Mouse (Mus musculus) midbrain, embryonic 15.5 days (tissue): ENCODE measurements around the gene Rasal2. TPM values are rescaled to one million over a fixed set of nuclear protein-coding genes. Genes with fewer than 3 reads are reported as not detected.
"Not testable (repeated sequence)": the region's sequence is repeated elsewhere in the genome, so short reads cannot be mapped to it uniquely, and the experiment has no call there.

Experiments
- ATAC-seq: fragments of 200-750 bp; cut with Nextera tagmentation; replicated peaks from 2 replicates; pipeline ENCODE4 v1.8.0; 2017; ENCODE audit warnings: moderate TSS enrichment
- H3K27ac ChIP-seq: fragments of 300-500 bp; sonication (generic); 2 replicates; pipeline ENCODE4 v1.5.1; 2015; ENCODE audit warnings: mild to moderate bottlenecking, inconsistent platforms
- H3K27me3 ChIP-seq: fragments of 300-500 bp; sonication (generic); replicated peaks from 2 replicates; pipeline ENCODE4 v1.6.1; 2015; ENCODE audit warnings: inconsistent platforms
- H3K36me3 ChIP-seq: fragments of 300-500 bp; sonication (generic); replicated peaks from 2 replicates; pipeline ENCODE4 v1.6.1; 2015; ENCODE audit warnings: inconsistent platforms
- H3K4me1 ChIP-seq: fragments of 300-500 bp; sonication (generic); 2 replicates; pipeline ENCODE4 v1.6.1; 2015; ENCODE audit warnings: inconsistent platforms
- H3K4me2 ChIP-seq: fragments of 300-500 bp; sonication (generic); 2 replicates; pipeline ENCODE4 v1.6.1; 2015; ENCODE audit warnings: inconsistent platforms, mild to moderate bottlenecking, moderate library complexity
- H3K4me3 ChIP-seq: fragments of 300-500 bp; sonication (generic); 2 replicates; pipeline ENCODE4 v1.5.1; 2015; ENCODE audit warnings: mild to moderate bottlenecking, inconsistent platforms
- H3K9ac ChIP-seq: fragments of 300-500 bp; sonication (generic); 2 replicates; pipeline ENCODE4 v1.6.1; 2015; ENCODE audit warnings: mild to moderate bottlenecking, inconsistent platforms
- H3K9me3 ChIP-seq: fragments of 300-500 bp; sonication (generic); 2 replicates; pipeline ENCODE4 v1.6.1; 2016; ENCODE audit warnings: inconsistent platforms
- WGBS: fragments of 180-500 bp; shearing (Covaris S2); methylation state at CpG from one replicate; pipeline ENCODE4 v1.1.7; 2015; ENCODE audit warnings: mixed read lengths; 5-methylcytosine and 5-hydroxymethylcytosine counted together
- polyA plus RNA-seq: library from polyadenylated mRNA; unstranded; fragments of >200 nt; fragmentation: Nextera tagmentation; extraction: Ambion mirVana; gene quantifications from 2 replicates; pipeline ENCODE4 v1.2.1, GENCODE M21; 2015

Gene Rasal2
- polyA plus RNA-seq, 1 experiment from 2014 or later: 58.7 TPM

- Histone ChIP-seq H3K27me3 (no peaks in the 10 kb centered on the region), H3K9me3 (no peaks in the 10 kb centered on the region), H3K27ac (no peak overlapping the region), H3K4me1 (0 out of 2 replicates have a peak, but pooled peaks cover 6% of the 10 kb centered on the region), H3K4me2 (no peak overlapping the region), H3K9ac (no peak overlapping the region), H3K36me3 (no peaks in the 10 kb centered on the region), H3K4me3 (no peak overlapping the region)
- 87% methylated on average over 3 of the region's 3 CpGs for WGBS
- no peak for ATAC-seq
Observed at GRCm38 (mm10) chr1:157248112-157248511, 164.3 kb downstream of the Rasal2 start.

- H3K27ac ChIP-seq: no peak overlapping the region
- no peaks in the 10 kb centered on the region for H3K27me3 ChIP-seq
- 79% methylated on average over 3 of the region's 3 CpGs for WGBS
- no peak overlapping the region for H3K4me3 ChIP-seq
- no peaks in the 10 kb centered on the region for H3K9me3 ChIP-seq
- 0 out of 2 replicates have a peak, but pooled peaks cover 6% of the 10 kb centered on the region for H3K4me1 ChIP-seq
- H3K9ac ChIP-seq: no peak overlapping the region
- ATAC-seq: no peak
- no peak overlapping the region for H3K4me2 ChIP-seq
- no peaks in the 10 kb centered on the region for H3K36me3 ChIP-seq
Observed at GRCm38 (mm10) chr1:157247341-157247740, 165.1 kb downstream of the Rasal2 start.

GRCm38 (mm10) chr1:157246779-157247178 is 165.6 kb downstream of the Rasal2 start:
- no peaks in the 10 kb centered on the region for H3K27me3 ChIP-seq
- H3K4me1 ChIP-seq: 0 out of 2 replicates have a peak, but pooled peaks cover 6% of the 10 kb centered on the region
- H3K9ac ChIP-seq: no peak overlapping the region
- no peaks in the 10 kb centered on the region for H3K9me3 ChIP-seq
- WGBS: 78% methylated on average over 1 of the region's 1 CpGs
- no peak overlapping the region for H3K4me2 ChIP-seq
- no peak overlapping the region for H3K27ac ChIP-seq
- no peak overlapping the region for H3K4me3 ChIP-seq
- ATAC-seq: no peak
- no peaks in the 10 kb centered on the region for H3K36me3 ChIP-seq

GRCm38 (mm10) chr1:157244453-157244790 is 168.0 kb downstream of the Rasal2 start:
- 12% methylated on average over 5 of the region's 5 CpGs for WGBS
- peak; percentile 79 for ATAC-seq
- H3K4me3 ChIP-seq: peak overlapping the region; percentile 47
- peak overlapping the region; percentile 54 for H3K4me2 ChIP-seq
- H3K27me3 ChIP-seq: no peaks in the 10 kb centered on the region
- H3K9me3 ChIP-seq: no peaks in the 10 kb centered on the region
- peak overlapping the region; percentile 92 for H3K27ac ChIP-seq
- H3K9ac ChIP-seq: peak overlapping the region; percentile 52
- H3K36me3 ChIP-seq: no peaks in the 10 kb centered on the region
- peaks cover 14% of the 10 kb centered on the region; the same call in 1 of the 2 replicates for H3K4me1 ChIP-seq

GRCm38 (mm10) chr1:157243576-157244452 is 168.6 kb downstream of the Rasal2 start:
- WGBS: 10% methylated on average over 7 of the region's 7 CpGs
- H3K4me1 ChIP-seq: peaks cover 14% of the 10 kb centered on the region; the same call in 1 of the 2 replicates
- no peaks in the 10 kb centered on the region for H3K9me3 ChIP-seq
- ATAC-seq: peak; percentile 79
- H3K4me2 ChIP-seq: peak overlapping the region; percentile 54
- H3K4me3 ChIP-seq: peak overlapping the region; percentile 47
- no peaks in the 10 kb centered on the region for H3K36me3 ChIP-seq
- no peaks in the 10 kb centered on the region for H3K27me3 ChIP-seq
- H3K27ac ChIP-seq: peak overlapping the region; percentile 92
- peak overlapping the region; percentile 52 for H3K9ac ChIP-seq

- H3K9ac ChIP-seq: no peak overlapping the region
- WGBS: 92% methylated on average over 1 of the region's 1 CpGs
- no peak for ATAC-seq
Observed at GRCm38 (mm10) chr1:157239687-157240086, 172.7 kb downstream of the Rasal2 start.

GRCm38 (mm10) chr1:157236650-157237344 is 175.6 kb downstream of the Rasal2 start:
- H3K9ac ChIP-seq, ATAC-seq, H3K27ac ChIP-seq, H3K27me3 ChIP-seq, H3K9me3 ChIP-seq, H3K4me2 ChIP-seq, H3K4me1 ChIP-seq, H3K36me3 ChIP-seq, H3K4me3 ChIP-seq: not testable (repeated sequence)
- 97% methylated on average over 4 of the region's 4 CpGs for WGBS

More at GRCm38 (mm10) chr1:157239687-157240086, 172.7 kb downstream of the Rasal2 start:
- peaks cover 11% of the 10 kb centered on the region; the same call in 1 of the 2 replicates for H3K4me1 ChIP-seq
- H3K27me3 ChIP-seq: no peaks in the 10 kb centered on the region
- no peaks in the 10 kb centered on the region for H3K9me3 ChIP-seq
- H3K4me3 ChIP-seq: no peak overlapping the region
- no peaks in the 10 kb centered on the region for H3K36me3 ChIP-seq
- no peak overlapping the region for H3K27ac ChIP-seq
- H3K4me2 ChIP-seq: no peak overlapping the region

- WGBS: 77% methylated on average over 2 of the region's 2 CpGs
- H3K27me3 ChIP-seq: no peaks in the 10 kb centered on the region
- no peak overlapping the region for H3K9ac ChIP-seq
- ATAC-seq: no peak
- H3K27ac ChIP-seq: no peak overlapping the region
- H3K9me3 ChIP-seq: no peaks in the 10 kb centered on the region
- no peak overlapping the region for H3K4me3 ChIP-seq
- H3K4me2 ChIP-seq: no peak overlapping the region
- H3K4me1 ChIP-seq: peaks cover 10% of the 10 kb centered on the region
- H3K36me3 ChIP-seq: 0 out of 2 replicates have a peak, but pooled peaks cover under 1% of the 10 kb centered on the region
Observed at GRCm38 (mm10) chr1:157233451-157233850, 178.9 kb downstream of the Rasal2 start.

- no peak overlapping the region for H3K27ac ChIP-seq
- H3K4me2 ChIP-seq: no peak overlapping the region
- H3K4me1 ChIP-seq: peaks cover 10% of the 10 kb centered on the region
- no peaks in the 10 kb centered on the region for H3K9me3 ChIP-seq
- no peaks in the 10 kb centered on the region for H3K27me3 ChIP-seq
- 64% methylated on average over 4 of the region's 4 CpGs for WGBS
- no peak overlapping the region for H3K4me3 ChIP-seq
- ATAC-seq: 0 out of 2 replicates have a peak, but pooled peaks have one; percentile 48
- H3K9ac ChIP-seq: no peak overlapping the region
- H3K36me3 ChIP-seq: 0 out of 2 replicates have a peak, but pooled peaks cover 3% of the 10 kb centered on the region
Observed at GRCm38 (mm10) chr1:157232372-157232771, 180.0 kb downstream of the Rasal2 start.

GRCm38 (mm10) chr1:157231016-157231415 is 181.4 kb downstream of the Rasal2 start:
- peak overlapping the region; percentile 53 for H3K27ac ChIP-seq
- ATAC-seq: peak; percentile 75

GRCm38 (mm10) chr1:157230386-157230785 is 182.0 kb downstream of the Rasal2 start:
- Histone ChIP-seq H3K4me1 (peaks cover 10% of the 10 kb centered on the region), H3K27ac (no peak overlapping the region), H3K27me3 (no peaks in the 10 kb centered on the region), H3K36me3 (0 out of 2 replicates have a peak, but pooled peaks cover 3% of the 10 kb centered on the region), H3K4me2 (no peak overlapping the region), H3K9ac (no peak overlapping the region), H3K4me3 (no peak overlapping the region), H3K9me3 (no peaks in the 10 kb centered on the region)
- no peak for ATAC-seq
- 57% methylated on average over 2 of the region's 2 CpGs for WGBS

More at GRCm38 (mm10) chr1:157231016-157231415, 181.4 kb downstream of the Rasal2 start:
- Histone ChIP-seq H3K4me2 (peak overlapping the region; percentile 43), H3K4me3 (peak overlapping the region; percentile 17), H3K36me3 (0 out of 2 replicates have a peak, but pooled peaks cover 3% of the 10 kb centered on the region), H3K9me3 (no peaks in the 10 kb centered on the region), H3K4me1 (peaks cover 10% of the 10 kb centered on the region), H3K9ac (no peak overlapping the region; the same call in 1 of the 2 replicates), H3K27me3 (no peaks in the 10 kb centered on the region)
- 14% methylated on average over 8 of the region's 8 CpGs for WGBS

- Histone ChIP-seq H3K36me3 (0 out of 2 replicates have a peak, but pooled peaks cover 3% of the 10 kb centered on the region), H3K4me2 (no peak overlapping the region), H3K9me3 (no peaks in the 10 kb centered on the region), H3K27ac (no peak overlapping the region), H3K27me3 (no peaks in the 10 kb centered on the region), H3K9ac (no peak overlapping the region), H3K4me1 (no peaks in the 10 kb centered on the region), H3K4me3 (no peak overlapping the region)
- whole genome bisulfite sequencing: 93% methylated on average over 6 of the region's 6 CpGs
- no peak for ATAC-seq
Observed at GRCm38 (mm10) chr1:157225013-157225412, 187.4 kb downstream of the Rasal2 start.
